Mouse (Mus musculus) left cerebral cortex, adult 9 months (tissue): Measurements from ENCODE around the gene Hipk1.
A peak's percentile ranks its signal among the peaks of the same experiment; 100 is the strongest.
"Not testable (repeated sequence)": the region's sequence is repeated elsewhere in the genome, so short reads cannot be mapped to it uniquely, and the experiment has no call there.

Experiments
- DNase-seq, 2 experiments: peaks; one replicate each; pipeline ENCODE4 v3.0.0; 2022; ENCODE audit warnings: low spot score in 2 of 2

Gene Hipk1

GRCm38 (mm10) chr3:103792566-103792965, 1.2 kb upstream of the Hipk1 start:
- no peak for DNase-seq

DNA sequence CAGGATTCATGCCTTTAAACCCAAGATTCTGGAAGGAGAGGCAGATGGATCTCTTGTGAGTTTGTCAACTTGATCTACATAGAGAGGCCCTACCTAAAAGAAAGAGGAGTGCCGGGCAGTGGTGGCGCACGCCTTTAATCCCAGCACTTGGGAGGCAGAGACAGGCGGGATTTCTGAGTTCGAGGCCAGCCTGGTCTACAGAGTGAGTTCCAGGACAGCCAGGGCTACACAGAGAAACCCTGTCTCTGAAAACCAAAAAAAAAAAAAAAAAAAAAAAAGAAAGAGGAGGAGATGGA, 696 bp upstream of the Hipk1 start:
- not testable (repeated sequence) for DNase-seq

DNA sequence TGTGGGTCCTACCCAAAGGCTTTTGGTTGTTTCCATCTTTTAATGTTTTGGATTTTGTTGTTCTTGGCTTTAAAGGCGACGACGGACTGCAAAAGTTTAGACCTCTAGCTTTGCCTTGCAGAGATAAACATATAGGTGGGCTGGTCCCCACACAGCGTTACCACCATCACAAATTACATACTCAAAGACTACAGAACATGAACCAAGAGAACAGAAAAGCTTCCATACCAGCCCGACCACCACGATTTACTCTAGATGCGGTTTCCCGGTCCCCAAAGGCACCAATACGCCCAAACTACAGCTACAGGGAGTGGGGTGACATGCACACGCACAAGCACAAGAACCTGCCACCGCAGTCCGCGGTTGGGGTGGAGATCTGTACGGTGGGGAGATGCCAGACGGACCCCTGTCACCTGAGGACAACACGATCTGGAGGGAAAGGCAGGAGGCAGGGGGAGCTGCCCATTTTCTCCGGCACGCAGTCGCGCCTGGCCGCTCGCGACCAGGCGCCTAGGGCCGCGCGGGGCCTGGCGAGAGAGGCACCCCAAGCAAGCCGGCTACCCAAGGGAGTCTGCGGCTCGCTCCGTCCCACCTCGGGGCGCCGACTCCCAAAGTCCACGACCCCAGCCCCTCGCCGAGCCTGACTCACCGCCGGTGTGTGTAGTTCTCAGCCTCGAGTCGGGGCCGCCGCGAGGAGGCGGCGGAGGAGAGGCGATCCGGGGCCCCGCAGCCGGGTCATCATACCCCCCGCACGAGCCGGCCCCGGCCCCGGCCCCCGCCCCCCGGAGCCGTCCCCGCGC, 817 bp downstream of the Hipk1 start:
- DNase-seq, result no peak

GRCm38 (mm10) chr3:103789891-103790345, 1.4 kb downstream of the Hipk1 start:
- no peak for DNase-seq

DNA sequence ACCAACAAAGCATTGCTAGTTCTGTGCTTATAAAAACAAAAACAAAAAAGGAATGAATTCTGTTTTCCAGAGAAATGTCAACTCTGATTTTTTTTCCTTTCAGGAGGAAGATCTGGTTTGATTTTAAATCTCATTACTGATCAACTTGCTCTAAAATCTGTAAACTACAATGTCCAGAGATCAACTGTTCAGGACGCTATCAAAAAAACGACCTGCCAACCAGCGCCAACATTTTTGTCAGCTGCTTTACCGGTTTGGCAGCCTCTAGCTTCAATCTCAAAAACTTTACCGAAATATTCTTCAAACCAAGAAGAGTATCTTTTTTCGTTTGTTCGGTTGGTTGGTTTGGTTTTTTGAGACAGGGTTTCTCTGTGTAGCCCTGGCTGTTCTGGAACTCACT, 2.3 kb downstream of the Hipk1 start:
- DNase-seq, result no peak

DNA sequence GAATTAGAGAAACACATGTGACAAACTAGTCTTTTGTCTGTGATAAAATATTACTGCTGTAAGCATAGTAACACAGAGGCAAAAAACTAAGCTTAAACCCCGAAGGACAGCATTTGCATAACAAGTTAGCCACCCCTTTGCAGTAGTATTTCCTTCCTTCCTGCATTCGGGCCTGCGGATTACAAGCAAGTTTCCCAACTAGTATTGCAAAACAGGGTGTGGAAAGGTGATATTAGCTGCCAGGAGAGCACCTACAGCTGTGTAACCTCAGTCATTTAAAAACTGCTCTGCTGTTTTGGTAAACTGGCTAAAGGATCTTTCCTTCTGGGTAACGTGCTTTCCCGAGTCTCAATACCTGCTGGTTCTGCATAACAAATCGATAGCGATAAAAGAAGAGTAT, 4.1 kb downstream of the Hipk1 start:
- no peak for DNase-seq

DNA sequence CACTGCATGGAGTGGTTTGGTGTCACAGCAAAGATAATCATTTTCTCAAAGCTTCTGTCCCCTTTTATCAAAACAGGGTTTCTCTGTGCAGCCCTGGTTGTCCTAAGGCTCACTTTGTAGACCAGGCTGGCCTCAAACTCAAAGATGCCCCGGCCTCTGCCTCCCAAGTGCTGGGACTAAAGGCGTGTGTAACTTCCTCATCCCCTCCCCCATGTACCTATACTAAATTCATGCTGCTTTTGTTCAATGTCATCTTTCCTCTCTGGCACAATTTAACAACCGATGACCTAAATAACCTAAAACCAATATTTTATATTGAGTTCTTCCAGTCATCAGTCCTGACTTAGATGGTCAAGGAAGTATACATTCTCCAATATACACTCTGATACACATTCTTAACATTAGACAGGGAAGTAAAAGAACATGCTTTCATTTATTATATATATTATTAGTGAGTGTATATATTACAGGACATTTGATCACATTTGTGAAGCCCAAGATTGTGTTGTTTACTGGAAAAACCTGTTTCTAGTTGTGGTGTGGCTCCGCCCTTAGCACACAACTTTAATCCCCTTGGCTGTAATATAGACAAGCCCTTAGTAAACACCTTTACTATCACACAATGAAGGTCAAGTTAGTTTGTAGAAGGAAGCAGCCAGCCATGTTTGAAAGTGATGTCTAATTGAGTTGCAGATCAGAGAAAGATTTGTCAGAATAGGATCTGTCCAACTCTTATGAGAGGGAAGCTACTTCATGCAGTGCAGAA, 8.3 kb downstream of the Hipk1 start:
- DNase-seq, result no peak

DNA sequence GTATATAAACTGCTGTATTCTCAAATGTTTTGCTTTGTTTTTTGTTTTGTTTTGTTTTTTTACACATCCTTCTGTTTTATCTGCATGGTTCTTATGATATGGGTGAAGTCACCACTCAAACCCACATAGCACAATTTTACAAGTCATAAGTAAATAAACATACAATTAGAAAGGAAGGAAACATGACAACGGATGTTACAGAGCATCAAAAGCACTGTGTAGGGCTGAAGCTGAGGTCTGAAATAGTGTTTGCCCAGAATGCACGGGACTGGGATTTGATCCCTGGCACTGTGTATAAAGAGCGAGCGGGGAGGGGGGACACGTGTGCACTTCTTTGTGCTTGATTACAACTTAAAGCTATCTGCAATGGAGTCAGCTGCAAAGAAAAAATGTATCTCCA, 10.6 kb downstream of the Hipk1 start:
- no peak for DNase-seq

- peak; percentile 32 for DNase-seq
These were observed 11.1 kb downstream of the Hipk1 start for GRCm38 (mm10) chr3:103780271-103780670.

GRCm38 (mm10) chr3:103779183-103779582, 12.2 kb downstream of the Hipk1 start:
- DNase-seq, result no peak

DNA sequence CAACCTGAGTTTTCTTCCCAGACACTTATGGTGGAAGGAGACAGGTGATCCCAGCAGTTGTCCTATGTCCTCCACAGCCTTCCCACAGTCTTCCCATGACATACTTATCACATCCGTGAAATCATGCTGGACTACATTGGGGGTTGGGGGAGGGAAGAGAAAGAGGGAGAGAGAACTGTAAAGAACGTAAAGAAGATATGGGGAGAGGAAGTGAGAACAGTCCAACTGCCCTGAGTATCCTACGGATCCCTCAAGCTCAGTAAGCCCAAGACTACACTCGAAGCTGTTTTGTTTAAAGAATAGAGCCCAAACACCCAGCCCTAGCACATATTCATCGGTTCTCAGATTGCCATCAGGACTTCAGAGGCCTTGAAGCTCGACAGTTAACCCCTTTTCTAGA, 12.7 kb downstream of the Hipk1 start:
- no peak for DNase-seq

- peak in 1 of 2 experiments; percentile 23 for DNase-seq
These were observed 13.4 kb downstream of the Hipk1 start for GRCm38 (mm10) chr3:103777940-103778339.

GRCm38 (mm10) chr3:103774009-103774408, 17.4 kb downstream of the Hipk1 start:
- DNase-seq, result no peak

DNA sequence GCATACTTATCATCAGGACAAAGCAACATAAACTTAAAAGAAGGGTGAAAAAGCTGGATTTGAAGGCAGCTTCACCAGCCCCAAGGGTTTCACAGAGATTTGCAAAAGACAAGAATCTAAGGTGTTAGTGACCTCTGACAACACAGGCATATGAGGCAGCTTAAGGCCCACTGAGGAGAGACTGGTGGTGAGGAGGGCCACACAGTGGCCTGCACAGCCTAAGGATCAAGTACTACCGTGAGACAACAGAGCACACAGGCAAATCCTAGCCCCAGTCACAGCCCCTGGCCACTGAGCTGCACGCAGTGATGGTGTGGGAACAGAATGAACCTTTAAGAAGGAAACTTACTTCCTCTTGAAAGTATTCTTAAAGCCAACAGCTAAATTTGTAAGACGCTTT, 17.9 kb downstream of the Hipk1 start:
- no peak for DNase-seq

GRCm38 (mm10) chr3:103772846-103773245, 18.5 kb downstream of the Hipk1 start:
- DNase-seq, result no peak

DNA sequence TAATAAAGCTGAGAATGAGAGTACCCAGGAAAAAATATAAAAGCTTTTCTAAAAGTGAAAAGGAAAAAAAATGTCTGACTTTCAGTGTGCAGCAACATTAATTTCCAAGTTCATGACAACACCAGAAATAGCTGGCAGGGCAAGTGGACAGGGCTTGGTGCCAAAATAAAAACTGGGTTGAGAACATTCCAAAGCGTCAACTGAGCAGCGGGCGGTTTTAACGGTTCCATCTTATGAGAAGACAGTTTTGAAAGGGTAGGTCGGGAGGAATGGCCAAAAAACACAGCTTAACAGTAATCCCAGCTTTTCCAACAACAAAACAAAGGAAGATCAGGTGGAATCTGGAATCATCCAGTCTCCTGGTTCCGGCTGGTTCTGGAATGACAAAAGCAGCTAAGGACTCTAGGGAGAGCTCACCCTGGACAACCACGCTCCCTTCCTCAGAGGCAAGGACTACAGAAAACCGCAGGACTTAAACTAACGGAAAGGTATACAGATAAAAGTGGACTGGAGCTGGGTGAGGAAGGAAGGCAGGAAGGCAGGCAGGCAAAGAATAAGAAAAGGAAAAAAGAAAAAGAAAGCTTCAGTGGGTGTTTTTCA, 19.7 kb downstream of the Hipk1 start:
- DNase-seq, result peak in 1 of 2 experiments; percentile 26

- no peak for DNase-seq
These were observed 24.6 kb downstream of the Hipk1 start for GRCm38 (mm10) chr3:103766789-103767188.

DNA sequence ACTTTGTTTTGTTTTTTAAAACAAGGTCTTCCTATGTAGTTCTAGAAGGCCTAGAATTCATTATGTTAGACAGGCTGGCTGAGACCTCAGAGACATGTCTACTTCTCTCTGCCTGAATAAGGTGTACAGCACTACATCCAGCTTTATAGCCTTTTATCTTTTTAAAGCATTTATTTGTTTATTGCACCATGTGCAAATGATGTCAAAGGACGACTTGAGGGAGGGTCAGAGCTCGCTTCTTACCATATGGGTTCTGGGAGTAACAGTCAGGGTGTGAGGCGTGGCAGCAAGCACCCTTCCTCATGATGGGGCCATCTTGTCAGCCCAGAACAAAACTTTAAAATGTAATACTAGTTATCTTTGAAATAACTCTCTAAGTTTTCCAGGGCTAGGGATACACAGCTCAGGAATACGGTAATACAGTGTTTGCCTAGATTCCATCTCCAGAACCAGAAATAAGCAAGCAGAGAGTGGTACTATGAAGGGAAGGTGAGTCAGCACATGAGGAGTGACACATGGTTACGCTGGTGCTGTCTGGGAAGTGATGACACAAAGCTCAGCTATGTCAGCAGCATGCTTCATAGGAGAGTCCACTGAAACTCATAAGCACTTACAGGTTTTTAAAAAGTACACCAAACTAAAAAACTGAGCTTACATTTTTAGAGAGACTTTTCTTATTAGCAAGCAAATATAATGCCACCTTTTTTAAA, 31.9 kb downstream of the Hipk1 start:
- DNase-seq, result no peak

- DNase-seq, result no peak
These were observed 32.9 kb downstream of the Hipk1 start for GRCm38 (mm10) chr3:103758456-103758855.

GRCm38 (mm10) chr3:103756920-103757319, 34.4 kb downstream of the Hipk1 start:
- no peak for DNase-seq

DNA sequence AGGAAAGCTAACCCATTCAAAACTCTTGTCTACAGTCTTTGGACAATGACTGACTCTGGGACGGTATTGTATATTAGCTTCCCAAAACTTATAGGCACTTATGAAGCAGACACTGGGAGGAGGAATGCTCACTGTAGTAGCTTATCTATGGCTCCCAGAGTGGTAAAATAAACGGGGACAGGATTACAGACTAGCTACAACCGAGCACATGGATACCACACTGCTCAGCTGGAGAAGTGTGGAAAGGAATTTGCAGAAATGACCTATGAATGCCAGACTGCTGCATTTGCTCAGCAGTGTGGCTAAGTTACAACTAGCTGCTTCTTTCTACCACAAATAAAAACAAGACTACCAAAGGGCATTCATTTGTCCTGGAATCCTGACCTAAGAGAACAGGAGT, 36.0 kb downstream of the Hipk1 start:
- no peak for DNase-seq

DNA sequence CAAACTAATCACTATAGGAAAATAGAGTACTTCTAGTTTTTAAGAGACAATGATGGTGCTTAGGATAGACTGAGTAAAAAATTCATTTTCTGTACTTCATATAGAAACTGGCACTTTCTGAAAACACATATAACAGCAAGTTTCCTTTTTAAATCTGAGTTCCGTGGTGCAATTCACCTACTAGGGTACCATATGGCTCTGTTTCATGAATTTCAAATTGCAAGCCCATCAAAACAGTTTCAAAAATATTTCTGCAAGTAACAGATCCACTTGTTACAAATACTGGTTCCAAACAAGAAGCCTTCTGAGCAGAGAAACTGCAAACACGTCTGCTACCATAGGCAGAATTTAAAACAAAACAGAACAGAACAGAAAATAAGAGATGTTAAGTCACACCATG, 39.8 kb downstream of the Hipk1 start:
- no peak for DNase-seq
